Mouse (Mus musculus) layer of hippocampus, postnatal 14 days (tissue): ENCODE results near the gene Carnmt1. TPM values are rescaled to one million over a fixed set of nuclear protein-coding genes. Genes with fewer than 3 reads are reported as not detected.
A peak's percentile ranks its signal among the peaks of the same experiment; 100 is the strongest.

Experiments
- DNase-seq, 2 experiments: peaks; one replicate each; pipeline ENCODE4 v3.0.0; 2021 to 2022; ENCODE audit warnings: low spot score in 2 of 2, mixed read lengths in 1 of 2
- total RNA-seq, 2 experiments: library from RNA; stranded (reverse); gene quantifications; 2 replicates each; pipeline ENCODE4 v1.2.3; 2021

Gene Carnmt1
- total RNA-seq, 2 experiments from 2014 or later, result 9.2 to 11.9 TPM

DNA sequence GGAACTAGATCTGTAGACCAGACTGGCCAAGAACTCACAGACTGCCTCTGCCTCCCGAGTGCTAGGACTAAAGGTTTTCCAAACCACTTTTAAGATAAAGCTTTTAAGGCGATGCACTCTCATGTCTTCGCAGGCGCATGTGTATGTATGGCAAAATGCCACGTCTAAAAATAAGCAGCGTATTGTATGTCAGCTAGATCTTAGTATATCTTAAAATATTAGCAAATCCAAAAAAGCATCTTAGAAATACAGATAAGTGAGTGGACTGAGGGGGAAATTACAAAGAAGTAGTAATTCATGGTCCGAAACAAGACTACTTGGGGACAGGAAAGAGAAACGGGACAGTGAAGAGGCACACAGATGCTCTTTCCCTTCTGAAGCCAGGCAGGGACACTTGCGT lies 41.0 kb downstream of the Carnmt1 start:
- DNase-seq, result no peak

DNA sequence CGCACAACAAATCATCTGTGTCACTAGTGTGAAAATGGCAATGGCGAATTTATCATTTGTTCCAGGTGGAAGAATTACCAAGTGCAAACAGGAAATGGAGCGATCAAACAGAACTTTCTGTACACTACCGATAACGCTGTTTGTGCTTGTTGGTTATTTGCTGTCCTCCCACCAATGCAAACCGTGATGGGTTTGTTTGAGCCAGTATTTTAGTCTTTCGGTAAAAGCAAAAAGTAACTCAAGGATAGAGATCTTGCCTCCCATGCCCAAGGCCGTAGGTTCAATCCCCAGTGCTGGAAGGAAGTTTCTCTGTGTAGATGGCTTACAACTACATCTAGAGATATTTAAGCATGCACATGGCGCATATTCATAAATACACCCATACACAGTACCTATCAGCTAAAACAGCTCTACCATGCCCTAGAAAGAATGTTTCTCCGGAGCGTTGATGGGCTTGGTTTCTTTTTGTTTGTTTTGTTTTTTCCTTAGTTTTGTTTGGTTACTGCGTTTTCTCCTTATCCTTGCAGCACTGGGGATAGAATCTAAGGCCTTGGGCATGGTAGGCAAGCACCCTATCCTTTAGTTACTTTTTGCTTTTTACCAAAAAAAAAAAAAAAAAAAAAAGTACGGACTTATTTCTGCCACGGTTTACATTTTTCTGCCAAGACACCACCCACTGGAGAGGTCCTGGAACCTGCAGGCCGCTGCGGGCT lies 41.7 kb downstream of the Carnmt1 start:
- DNase-seq, result no peak

DNA sequence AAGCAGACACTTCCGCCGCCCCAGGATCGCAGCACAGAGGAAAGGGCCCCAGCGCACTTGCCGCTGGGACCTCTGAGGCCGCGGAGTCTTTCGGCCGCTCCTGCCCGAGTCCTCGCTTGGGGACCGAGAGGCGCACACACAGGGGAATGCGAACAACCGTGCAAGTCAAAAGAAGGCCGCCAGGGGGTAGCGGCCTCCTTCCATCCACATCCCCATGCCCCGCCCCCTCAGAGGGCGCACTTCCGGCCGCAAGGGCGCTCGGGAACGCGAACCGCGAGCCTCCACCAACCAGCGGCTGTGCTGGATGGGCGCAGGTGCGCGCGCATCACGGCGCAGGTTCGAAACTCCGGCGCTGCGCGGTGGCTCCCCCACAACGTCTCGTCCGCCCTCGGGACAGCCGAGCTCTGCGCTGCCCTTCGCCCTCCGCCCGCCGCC lies 42.3 kb downstream of the Carnmt1 start, which contains the start of gene D030056L22Rik:
TSS of gene D030056L22Rik (plus strand) at position 328 of the 435 bp plus-strand sequence.
- DNase-seq, result peak; percentile 97 to 99

DNA sequence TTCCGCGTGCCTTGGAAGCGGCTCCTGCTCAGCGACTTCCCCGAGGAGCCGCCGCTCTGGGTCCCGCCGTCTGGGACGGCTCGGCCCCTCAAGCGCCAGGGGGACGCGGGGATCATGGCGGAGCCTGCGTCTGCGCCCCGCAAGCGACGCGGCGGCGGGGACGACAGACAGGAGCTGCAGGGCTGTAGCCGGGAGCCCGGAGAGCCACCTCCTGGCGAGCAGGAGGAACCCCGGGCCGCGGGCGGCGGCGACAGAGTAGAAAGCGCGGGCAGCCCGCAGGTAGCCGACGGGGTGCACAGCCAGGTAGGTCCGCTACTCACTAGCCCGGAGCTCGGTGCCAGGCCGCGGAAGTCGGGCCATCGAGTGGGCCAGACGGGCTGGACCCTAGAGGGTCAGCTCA lies 42.8 kb downstream of the Carnmt1 start:
- peak in 1 of 2 experiments; percentile 47 for DNase-seq

DNA sequence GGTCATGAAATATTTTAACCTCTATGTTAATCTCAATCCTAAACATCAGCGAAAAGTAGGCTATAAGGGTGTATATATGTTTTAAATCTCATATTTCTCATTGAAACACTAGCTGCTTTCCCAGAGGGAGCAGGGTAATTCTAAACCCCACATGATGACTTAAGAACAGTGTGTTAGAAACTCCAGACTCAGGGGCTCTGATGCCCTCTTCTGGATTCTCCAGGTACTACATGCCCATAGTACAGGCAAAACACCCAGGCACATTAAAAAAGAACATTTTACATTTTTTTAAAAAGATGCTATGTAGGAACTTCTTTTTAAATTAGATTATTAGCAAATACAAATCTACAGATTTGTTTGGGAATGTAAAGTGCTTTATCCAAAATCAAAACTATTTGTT lies 45.8 kb downstream of the Carnmt1 start:
- peak; percentile 53 to 78 for DNase-seq

DNA sequence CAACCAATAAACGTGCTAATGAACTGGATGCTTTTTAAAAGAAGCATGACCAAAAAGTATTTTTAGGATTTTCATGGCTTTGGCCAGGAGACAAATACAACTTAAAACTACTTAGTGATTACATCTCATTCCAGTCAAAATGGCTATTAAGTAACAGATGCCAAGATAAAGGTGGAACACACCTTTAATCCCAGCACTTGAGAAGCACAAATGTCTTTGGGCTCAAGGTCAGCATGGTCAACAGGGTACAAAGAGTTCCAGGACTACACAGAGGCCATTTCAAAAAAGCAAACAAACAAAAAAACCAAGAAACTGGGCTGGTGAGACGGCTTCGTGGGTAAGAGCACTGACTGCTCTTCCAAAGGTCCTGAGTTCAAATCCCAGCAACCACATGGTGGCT lies 49.8 kb downstream of the Carnmt1 start:
- DNase-seq, result no peak

DNA sequence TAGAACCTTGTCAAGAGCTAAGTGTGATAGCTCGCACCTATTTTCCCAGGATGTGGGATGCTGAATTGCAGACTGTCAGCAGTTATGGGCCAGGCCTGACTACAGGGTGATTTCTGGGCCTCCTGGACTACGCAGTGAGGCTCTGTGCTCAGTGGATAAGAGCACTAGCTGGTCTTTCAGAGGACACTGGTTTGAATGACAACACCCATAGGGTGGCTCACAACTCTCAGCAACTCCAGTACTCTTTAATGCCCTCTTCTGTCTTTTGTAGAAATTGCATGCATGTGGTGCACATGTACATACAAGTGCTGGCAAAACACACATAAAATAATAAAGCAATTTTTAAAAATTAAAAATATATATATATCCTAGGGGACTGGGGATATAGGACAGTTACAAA lies 54.6 kb downstream of the Carnmt1 start:
- DNase-seq, result no peak

DNA sequence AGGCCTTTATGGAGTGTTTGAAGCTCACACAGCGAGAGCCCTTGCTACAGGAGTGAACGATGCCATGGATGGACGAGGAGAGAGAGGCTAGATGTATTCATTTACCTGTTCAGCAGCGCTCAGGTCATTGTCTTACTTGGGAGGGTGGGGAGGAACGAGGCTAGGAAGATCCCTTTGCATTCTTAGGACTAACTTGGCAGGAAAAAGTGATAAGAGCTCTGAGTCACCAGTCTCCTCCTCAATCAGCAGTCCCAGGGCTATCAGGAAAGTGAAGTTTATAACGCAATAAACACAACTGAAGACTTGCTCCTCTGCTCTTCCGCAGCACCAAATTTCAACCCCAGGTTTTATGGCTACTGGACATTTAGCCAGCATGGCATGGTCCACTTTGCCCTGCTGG lies 59.7 kb downstream of the Carnmt1 start:
- DNase-seq, result no peak

DNA sequence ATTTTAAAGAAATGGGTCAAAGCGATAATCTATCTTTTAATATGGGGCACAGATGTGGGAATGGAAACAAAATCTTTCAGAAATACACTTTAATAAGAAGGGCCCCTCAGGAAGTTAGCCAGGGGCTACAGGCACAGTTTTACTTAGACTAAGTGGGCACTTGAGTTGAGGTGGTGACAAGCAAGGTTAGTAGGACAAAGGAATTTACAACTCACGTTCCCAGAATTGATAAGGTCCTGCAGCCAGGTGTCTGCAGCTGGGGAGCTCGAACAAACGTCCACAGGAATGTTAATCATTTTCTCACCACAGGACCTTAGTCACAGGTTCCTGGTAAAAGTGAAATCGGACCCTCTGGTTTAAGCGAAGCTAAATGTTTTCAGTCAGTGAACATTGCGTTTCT lies 60.5 kb downstream of the Carnmt1 start:
- DNase-seq, result no peak

DNA sequence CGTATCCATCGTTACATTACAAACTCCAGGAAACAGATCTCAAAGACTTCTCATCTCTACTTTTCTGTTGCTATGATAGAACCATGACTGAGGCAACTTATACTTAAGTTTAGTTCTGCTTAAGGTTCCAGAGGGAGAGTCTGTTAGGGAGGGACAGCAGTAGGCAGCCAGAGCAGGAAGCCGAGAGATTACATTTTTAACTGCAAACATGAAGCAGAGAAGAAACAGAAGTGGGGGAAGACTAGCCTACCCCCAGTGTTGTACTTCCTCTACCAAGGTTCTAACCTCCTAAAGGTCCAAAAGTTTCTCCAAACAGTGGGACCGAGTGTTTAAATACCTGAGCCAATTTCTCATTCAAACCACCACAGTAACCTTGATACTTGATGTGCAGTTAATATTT lies 65.3 kb downstream of the Carnmt1 start:
- no peak for DNase-seq

DNA sequence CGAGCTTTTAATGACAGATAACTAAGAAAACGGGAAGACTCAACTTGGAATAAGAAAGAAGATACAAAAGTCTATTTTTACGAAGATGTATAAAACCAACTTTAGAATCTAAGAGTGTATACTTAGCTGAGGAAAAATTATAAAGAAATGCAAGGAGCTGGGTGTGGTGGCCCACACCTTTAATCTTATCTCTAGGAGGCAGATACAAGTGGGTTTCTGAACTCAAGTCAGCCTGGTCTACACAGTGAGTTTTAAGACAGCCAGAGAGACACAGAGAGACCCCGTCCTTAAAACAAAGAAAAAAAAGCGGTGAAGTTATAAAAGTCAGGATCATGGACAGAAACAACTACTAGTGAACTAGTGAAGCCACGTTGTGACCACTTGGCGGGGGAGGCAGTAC lies 68.6 kb downstream of the Carnmt1 start:
- no peak for DNase-seq

DNA sequence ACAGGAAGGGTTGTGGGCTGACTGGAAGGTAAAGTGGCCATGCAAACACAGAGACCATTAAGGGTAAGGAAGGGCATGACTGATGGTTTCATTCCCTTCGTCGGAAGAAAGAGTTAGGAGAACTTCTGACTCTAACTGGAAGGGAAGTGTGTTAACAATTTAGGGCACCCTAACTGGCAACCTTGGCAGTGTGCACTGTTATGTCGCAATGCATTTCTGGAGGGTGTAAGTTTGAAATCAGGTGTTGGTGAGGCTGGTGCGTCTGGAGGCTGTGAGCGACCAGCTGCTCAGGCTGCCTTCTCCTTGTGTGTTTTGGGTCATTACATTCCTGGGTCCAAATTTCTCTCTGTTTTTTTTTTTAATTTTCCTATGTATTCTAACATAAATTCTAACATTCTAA lies 73.4 kb downstream of the Carnmt1 start:
- no peak for DNase-seq

DNA sequence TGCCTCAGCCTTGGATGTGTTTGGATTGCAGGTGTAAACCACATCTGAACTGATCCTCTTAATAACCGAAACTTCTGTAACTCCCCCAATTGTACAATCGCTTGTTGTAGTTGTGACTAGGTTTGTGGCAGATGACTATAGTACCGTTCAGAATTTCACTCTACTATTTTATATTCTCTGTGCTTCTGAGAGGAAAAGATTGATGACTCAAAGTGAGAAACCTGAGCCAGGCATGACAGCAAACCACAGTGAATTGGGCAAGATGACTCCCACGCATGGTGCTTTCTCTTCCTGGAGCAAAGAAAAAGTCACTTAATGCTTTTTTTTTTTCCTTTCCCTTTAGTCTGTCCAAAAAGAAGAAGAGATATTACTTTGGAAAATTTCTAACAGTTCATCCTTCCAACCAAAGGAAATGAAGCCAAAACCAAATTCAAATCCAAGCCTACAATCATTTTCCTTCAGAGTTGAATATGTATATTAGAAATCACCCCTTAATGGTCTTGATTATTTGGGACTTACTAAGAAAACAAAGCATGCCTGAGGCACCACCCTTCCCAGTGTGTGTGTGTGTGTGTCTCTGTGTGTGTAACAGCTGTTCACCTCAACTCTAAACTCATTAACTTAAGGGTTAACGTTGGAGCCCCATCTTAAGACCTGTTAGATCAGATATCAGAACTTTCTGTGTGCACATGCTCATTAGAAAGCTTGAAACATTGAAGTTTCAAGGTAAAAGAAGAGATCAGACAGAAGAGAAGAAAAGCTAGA lies 76.2 kb downstream of the Carnmt1 start:
- DNase-seq, result no peak

DNA sequence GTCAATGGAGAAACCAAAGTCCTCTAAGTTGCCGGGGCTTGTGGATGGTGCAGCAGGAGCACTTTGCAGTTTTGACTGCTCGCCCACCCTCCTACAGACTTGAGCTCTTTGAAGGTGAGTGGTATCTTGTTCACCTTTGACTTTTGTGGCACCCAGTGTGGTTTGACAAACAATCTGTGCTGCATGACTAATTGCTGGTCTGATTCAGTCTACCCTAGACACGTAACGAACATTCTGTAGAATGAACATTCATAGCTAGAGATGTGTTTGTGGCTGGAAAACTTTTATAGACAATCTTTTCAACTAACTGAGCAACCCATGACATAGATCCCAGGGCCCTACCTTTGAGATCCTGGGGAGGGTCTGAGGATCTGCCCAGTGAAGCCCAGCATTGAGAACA lies 76.8 kb downstream of the Carnmt1 start:
- DNase-seq, result no peak

DNA sequence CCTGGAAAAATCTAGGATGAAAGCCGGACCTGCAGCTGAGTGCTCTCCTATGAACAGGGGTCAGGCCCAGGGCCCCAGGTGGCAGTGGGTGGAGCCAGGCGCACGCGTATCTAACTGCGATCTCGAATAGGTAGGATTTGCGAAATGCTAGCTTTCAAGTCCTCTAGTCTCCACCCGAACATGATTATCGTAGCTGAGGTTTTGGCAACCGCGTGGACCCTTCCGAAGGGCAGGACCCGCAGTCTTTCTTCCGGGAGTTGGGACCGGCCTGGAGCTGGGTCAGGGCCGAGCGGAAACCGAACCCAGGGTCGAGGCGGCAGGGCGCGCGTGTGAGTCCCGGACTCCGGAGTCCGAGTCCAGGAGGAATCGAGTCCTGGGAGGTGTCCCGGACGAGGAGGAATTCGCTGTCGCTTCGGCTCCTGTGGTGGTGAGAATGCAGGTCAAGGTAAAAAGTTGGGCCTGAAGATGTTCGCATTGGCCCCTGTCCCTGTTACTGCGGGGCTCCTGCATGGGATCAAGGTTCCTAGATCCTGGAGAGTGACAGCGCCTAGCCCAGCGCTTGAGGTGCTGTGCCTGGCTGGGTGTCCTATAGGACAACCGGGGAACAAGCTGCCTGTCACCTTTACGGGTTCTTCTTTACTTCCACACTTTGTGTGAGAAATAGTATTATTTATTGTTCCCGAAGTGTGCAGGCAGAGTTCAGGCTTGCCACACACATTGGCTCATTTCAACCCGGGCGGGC lies 79.2 kb downstream of the Carnmt1 start, which contains the start of gene Trpm6:
TSS of gene Trpm6 (plus strand) at position 386 of the 742 bp plus-strand sequence.
- DNase-seq, result no peak

Other genes with a start within 250 kb of the Carnmt1 start
- 10 to 100 TPM; 33.2 to 39.3 TPM for gene Ostf1, start 38.9 kb upstream of the Carnmt1 start, total RNA-seq
- 10 to 100 TPM in 1 of 2 experiments, 1 to 10 TPM in 1; 8.6 to 10.2 TPM for gene Nmrk1, start 38.8 kb upstream of the Carnmt1 start, total RNA-seq
- gene D030056L22Rik, start 42.4 kb downstream of the Carnmt1 start, total RNA-seq, result 10 to 100 TPM; 21.2 to 22.3 TPM
- under 1 TPM; 0.53 to 0.67 TPM for gene Trpm6, start 79.2 kb downstream of the Carnmt1 start, total RNA-seq